In genomic region chr9:71159686-71160085, GRCm38 (mm10) we compare ENCODE assay signal across 21 mouse cellular contexts. TPM values are rescaled to one million over a fixed set of nuclear protein-coding genes. Genes with fewer than 3 reads are reported as not detected.
"Had no signal": no experiment of that assay in that cellular context is flagged by ENCODE, and none has a peak within 500 bp of the region (broad histone marks: within the 10 kb centered on the region; RNA-seq: fewer than 3 reads in every experiment).

No protein-coding gene starts in this region.

- H3K4me1 ChIP-seq: limb, embryonic 12.5 days; limb, embryonic 15.5 days; midbrain, embryonic 12.5 days; midbrain, embryonic 15.5 days; neural tube, embryonic 13.5 days; stomach, embryonic 15.5 days had no signal

- H3K27ac ChIP-seq: limb, embryonic 12.5 days; limb, embryonic 15.5 days; midbrain, embryonic 12.5 days; midbrain, embryonic 15.5 days; neural tube, embryonic 13.5 days; stomach, embryonic 15.5 days had no signal

- ATAC-seq: inflammation-experienced regulatory T-cells, adult 6 months; intestine, embryonic 16.5 days; lung, postnatal 0 days; midbrain, embryonic 15.5 days had no signal

- H3K9me3 ChIP-seq: limb, embryonic 12.5 days; limb, embryonic 15.5 days; midbrain, embryonic 12.5 days; midbrain, embryonic 15.5 days; neural tube, embryonic 13.5 days; stomach, embryonic 15.5 days had no signal

- H3K9ac ChIP-seq: limb, embryonic 12.5 days; limb, embryonic 15.5 days; lung, embryonic 14.5 days; midbrain, embryonic 12.5 days; midbrain, embryonic 15.5 days; neural tube, embryonic 13.5 days; stomach, embryonic 15.5 days had no signal

- DNase-seq: kidney, adult 18-20 months; kidney, adult 9 months; kidney, postnatal 14 days; kidney, postnatal 4 days; left cerebral cortex, postnatal 4 days; lung, embryonic 14.5 days; lung, postnatal 36 days; retina, postnatal 1 day; right cerebral cortex, postnatal 25 days; spleen, adult 18-20 months; thymus, postnatal 25 days had no signal

- H3K4me2 ChIP-seq: limb, embryonic 12.5 days; limb, embryonic 15.5 days; lung, embryonic 14.5 days; midbrain, embryonic 12.5 days; midbrain, embryonic 15.5 days; neural tube, embryonic 13.5 days; stomach, embryonic 15.5 days had no signal

- H3K36me3 ChIP-seq: limb, embryonic 12.5 days; limb, embryonic 15.5 days; midbrain, embryonic 12.5 days; midbrain, embryonic 15.5 days; neural tube, embryonic 13.5 days; stomach, embryonic 15.5 days had no signal

- H3K27me3 ChIP-seq: limb, embryonic 12.5 days; limb, embryonic 15.5 days; midbrain, embryonic 12.5 days; midbrain, embryonic 15.5 days; neural tube, embryonic 13.5 days; stomach, embryonic 15.5 days had no signal

- H3K4me3 ChIP-seq: limb, embryonic 12.5 days; limb, embryonic 15.5 days; midbrain, embryonic 12.5 days; midbrain, embryonic 15.5 days; neural tube, embryonic 13.5 days; stomach, embryonic 15.5 days had no signal

RNA-seq across cellular contexts. Expression of gene Aqp9, which starts 8.8 kb away (rescaled TPM):
- polyA plus RNA-seq: inflammation-experienced regulatory T-cells, adult 6 months had no signal

RNA-seq across cellular contexts. Expression of gene Aldh1a2, which starts 55.9 kb away (rescaled TPM):
- total RNA-seq: neutrophil, adult 5-6 weeks had no signal
